Mouse (Mus musculus): ENCODE data around the gene Bmf.

Bmf gene

GRCm38 (mm10) chr2:118512418-118513377 is 36.8 kb downstream of the Bmf start:
- no peak for DNase-seq (ENCODE audit: low spot score in 2 of 2)

- no peak for DNase-seq (ENCODE audit: low spot score in 2 of 2)
Observed at GRCm38 (mm10) chr2:118511779-118512417, 37.6 kb downstream of the Bmf start.

- DNase-seq (ENCODE audit: low spot score in 2 of 2), result peak; percentile 75 to 86
Observed at GRCm38 (mm10) chr2:118510447-118511310, 38.8 kb downstream of the Bmf start.

GRCm38 (mm10) chr2:118509688-118510446 is 39.6 kb downstream of the Bmf start:
- DNase-seq (ENCODE audit: low spot score in 2 of 2), result no peak

DNA sequence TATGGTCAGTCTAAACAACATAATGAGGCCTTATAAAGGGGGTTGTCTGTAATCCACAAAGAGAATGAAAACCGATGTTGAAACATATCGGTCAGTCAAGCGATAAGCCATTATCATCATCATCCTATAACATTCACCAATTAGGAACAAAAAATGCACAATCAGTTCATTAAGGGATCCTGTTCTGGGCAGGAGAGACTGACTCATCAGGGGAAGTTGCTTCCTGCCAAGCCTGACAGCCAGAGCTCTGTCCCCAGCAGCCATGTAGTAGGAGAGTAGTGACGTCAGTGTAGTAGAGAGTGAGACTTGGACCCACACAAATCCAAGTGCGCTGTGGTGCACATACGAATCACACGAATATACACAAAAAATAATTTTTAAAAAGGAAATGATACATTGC is 42.4 kb downstream of the Bmf start:
- DNase-seq (ENCODE audit: low spot score in 2 of 2), result no peak

DNA sequence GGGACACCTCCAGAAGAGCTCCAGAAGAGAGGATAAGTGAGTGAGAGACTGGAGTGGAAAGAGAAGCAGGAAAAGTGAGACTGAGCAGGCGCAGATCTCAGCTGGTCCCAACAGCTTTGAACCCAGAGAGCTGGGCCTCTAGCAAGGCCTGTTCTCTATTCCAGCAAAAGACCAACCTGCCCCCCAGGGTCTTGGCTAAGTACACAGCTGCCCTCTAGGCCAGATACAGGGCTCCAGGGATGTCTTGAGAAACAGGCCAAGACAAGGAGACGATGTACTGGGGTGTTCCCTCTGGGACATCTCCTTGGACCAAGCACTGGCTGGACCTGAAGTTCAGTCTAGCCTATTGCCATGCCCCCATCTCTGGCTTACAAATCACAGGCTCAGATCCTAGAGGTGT is 49.3 kb downstream of the Bmf start:
- DNase-seq (ENCODE audit: low spot score in 2 of 2), result no peak

DNA sequence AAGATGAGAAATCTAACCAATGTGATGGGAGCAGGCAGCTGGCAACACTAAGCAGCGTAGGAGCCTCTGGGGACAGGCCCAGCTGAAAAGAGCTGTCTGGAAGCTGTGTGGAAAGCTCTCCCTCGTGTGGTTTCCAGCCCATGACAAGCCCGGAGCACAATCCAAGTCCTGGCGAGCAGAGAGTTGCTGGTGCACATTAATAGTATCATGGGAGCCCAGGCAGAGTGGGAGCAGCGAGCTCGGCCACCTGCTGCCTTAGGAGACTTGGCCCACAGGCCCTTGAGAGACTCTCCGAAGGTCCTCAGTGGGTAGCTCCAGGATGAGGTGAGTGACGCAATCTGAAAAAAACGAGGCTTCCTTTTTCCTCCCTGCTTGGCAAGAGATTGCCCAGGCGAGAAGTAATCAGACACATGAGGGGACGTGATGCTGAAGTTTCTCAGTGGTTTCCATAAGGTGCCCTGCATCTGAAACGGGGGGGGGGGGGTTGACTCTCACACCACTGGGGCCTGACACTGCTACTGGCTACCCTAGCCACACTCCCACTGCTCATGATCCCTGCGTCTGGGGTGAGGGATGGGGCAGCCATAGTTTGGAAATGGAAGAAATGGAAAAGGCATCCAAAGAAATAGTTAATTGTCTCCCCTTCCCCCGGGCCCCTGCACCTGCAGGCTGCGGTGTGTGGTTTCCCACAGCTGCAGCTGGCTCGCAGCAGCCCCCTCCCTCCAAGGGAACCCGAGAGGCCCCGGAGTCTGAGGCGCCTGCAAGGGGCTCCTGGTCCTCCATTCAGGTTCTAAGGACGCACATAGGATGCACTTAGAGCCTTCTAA is 50.1 kb downstream of the Bmf start:
- peak; percentile 26 to 35 for DNase-seq (ENCODE audit: low spot score in 2 of 2)

DNA sequence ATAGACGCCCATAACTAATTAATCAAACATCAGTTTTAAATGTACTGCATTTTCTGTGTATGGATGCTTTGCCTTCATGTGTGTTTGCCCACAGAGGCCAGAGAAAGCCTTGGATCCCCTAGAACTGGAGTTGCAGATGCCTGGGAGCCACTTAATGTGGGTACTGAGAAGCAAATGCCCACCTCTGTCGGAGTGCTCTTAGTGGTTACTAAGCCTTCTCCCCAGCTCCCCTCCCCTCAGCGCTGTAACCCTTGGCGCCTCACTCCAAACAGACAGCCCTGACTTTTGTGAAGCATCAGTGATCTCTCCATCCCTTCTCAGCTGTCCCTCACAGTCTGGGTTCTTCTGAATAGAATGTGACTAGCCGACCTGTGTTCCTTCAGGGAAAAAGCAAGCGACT is 51.0 kb downstream of the Bmf start:
- DNase-seq (ENCODE audit: low spot score in 2 of 2), result no peak

- DNase-seq (ENCODE audit: low spot score in 2 of 2), result no peak
Observed at GRCm38 (mm10) chr2:118497890-118498289, 51.6 kb downstream of the Bmf start.

DNA sequence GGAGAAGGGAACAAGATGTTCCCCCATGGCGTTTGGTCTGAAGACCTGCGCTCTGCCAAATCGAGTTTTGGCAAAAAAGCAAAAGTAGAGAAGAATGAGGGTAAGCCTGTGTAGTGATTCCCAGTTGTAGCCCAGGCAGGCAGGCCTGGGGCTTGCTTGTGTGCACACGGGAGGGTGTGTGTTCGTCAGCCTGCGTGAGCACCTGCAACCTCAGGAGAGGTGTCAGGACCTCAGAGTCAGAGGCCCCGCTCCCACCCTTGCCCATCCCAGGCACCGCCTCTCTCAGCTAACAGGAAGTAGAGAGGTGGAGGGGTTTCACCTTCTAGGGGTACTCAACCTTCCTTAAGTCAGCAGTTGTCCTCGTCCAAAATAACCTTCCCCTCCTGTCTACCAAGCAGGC is 54.5 kb downstream of the Bmf start:
- no peak for DNase-seq (ENCODE audit: low spot score in 2 of 2)

- DNase-seq (ENCODE audit: low spot score in 2 of 2), result no peak
Observed at GRCm38 (mm10) chr2:118491741-118492395, 57.6 kb downstream of the Bmf start.

DNA sequence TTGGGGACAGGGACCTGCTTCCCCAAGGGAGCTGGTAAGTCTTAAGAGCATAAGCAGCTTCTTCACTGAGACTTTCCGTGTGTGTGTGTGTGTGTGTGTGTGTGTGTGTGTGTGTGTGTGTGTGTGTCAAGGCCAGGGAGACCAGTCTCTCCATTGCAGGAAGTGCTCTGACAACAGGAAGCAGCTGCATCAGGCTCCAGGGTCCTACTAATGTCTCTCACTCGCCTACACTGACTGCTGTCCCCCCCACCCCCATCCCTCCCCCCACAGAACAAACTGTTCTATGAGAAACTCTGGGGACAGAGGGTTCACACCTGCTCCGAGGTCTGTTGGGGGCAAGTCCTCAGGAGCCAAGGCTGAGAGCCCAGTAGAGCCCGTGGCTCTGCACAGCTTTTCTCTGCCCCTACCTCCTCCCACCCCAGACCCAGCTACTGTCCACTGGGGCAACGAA is 58.2 kb downstream of the Bmf start:
- no peak for DNase-seq (ENCODE audit: low spot score in 2 of 2)

DNA sequence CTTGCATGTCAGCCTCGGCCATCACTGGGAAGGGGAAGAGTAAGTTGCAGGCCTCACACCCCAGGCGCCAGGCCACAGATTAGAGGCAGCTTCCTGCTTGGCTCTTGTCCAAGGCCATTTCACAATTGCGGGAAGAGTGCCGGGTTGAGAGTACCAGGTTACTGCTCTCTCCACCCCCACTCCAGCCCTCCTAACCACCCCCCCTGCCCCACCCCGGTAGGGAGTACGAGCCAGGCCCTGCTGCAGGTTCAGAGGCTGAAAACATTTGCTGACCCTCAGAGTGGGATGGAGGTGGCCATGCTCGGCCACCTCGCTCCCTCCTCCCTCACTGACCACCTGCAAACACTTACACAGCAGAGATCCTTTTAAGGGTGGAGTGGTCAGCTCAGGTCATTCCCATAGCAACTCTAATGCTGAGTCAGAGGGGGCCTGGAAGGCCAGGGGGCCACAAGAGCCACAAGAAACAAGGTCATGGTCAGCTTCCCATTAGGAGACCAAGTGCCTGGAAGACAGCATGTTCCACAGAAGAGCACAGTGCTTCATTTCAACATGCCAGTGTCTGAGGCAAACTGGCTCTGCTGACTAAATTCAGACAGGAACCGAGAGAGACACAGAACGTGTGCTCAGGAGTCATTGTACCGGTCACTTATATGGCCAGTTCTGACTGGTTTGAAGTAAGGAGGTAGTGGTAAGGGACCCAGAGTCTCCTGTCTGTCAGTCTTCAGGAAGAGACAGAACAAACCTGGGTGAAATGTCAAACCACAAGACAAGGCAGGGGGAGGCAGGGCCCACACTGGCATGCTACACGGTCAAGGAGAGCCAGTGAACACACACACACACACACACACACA is 59.0 kb downstream of the Bmf start:
- DNase-seq (ENCODE audit: low spot score in 2 of 2), result no peak

- no peak for DNase-seq (ENCODE audit: low spot score in 2 of 2)
Observed at GRCm38 (mm10) chr2:118487806-118488205, 61.7 kb downstream of the Bmf start.

DNA sequence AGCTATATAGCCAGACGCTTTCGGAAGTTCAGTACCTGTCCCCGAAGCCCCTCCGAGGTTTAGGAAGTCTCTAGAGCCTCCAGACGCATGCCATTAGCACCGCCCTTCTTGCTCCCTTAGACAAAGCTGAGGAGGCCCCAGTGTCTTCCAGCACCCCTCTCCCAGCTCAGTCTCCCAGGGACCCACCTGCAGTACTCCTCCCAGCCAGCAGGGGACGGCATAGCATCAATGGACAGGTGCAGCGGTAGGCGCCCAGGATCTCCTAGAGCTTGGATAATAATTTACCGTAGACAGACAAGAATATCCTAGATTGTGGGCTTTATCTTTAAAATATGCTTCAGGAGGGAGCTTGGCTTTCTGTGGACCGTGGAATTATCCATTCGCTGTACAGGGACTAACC is 62.6 kb downstream of the Bmf start:
- DNase-seq (ENCODE audit: low spot score in 2 of 2), result peak; percentile 66 to 71

GRCm38 (mm10) chr2:118485415-118485814 is 64.1 kb downstream of the Bmf start:
- no peak for DNase-seq (ENCODE audit: low spot score in 2 of 2)

GRCm38 (mm10) chr2:118484386-118484898 is 65.0 kb downstream of the Bmf start:
- peak in 1 of 2 experiments; percentile 54 for DNase-seq (ENCODE audit: low spot score in 2 of 2)

GRCm38 (mm10) chr2:118483032-118483431 is 66.5 kb downstream of the Bmf start:
- DNase-seq (ENCODE audit: low spot score in 2 of 2), result no peak

DNA sequence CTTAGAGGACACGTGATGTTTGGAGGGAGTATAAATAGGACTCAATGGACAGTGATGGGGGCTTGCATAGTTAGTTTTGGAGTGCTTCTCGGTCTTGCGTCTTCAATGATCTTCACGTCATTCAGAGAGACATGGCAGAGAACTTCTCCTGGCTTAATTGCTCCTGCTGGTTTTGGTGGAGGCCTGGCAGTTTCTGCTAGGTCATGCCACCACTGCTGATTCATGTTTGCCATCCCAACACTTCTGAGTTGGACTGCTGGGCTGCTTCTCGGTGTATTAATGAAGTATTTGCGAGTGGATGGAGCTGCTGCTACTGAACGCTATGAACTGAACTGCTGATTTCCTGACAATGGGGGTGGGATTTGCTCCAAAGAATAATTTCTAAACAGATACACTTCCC is 68.6 kb downstream of the Bmf start:
- no peak for DNase-seq (ENCODE audit: low spot score in 2 of 2)

Data from frontal cortex, postnatal 36 days (tissue).